Mouse (Mus musculus): ENCODE measurements around the gene Syce2. TPM values are rescaled to one million over a fixed set of nuclear protein-coding genes. Genes with fewer than 3 reads are reported as not detected.

The Syce2 gene
- total RNA-seq, 4 experiments from 2014 or later, result 0.82 to 2.5 (median 1.5) TPM

DNA sequence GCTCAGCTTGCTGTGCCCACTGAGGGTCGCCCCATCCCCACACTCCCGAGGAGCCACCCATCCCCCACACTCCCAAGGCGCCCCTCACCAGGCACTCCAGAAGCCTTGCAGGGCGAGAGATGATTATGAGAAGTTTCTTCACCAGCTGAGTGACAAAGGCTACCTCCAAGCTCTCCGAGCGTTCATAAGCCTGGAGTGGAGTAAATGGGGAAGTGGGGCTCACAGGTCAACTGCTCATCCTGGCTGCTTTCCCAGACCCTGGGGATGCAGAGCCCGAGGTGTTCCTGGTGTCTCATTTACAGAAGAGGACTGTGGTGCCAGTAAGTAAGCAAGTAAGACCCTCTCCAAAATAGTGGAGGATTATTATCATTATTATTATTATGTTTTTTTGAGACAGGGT, 53.6 kb downstream of the Syce2 start:
- DNase-seq (ENCODE audit: low spot score in 2 of 2), result no peak

DNA sequence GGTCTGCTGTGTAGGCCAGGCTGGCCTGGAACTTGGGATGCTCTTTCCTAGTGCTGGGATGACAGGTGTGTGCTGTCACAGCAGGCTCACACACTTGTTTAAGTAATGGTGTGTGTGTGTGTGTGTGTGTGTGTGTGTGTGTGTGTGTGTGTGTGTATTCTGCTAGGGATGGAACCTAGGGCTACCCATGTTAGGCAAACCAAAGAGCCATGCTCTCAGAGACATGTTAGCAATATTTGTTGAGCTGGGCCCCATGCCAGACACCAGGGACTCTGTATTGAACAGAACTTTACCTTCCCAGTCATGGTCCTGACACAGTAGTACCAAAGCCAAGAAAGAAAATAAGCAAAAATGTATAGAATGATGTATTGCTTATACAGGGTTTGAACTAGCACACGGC, 55.6 kb downstream of the Syce2 start:
- DNase-seq (ENCODE audit: low spot score in 2 of 2), result no peak

DNA sequence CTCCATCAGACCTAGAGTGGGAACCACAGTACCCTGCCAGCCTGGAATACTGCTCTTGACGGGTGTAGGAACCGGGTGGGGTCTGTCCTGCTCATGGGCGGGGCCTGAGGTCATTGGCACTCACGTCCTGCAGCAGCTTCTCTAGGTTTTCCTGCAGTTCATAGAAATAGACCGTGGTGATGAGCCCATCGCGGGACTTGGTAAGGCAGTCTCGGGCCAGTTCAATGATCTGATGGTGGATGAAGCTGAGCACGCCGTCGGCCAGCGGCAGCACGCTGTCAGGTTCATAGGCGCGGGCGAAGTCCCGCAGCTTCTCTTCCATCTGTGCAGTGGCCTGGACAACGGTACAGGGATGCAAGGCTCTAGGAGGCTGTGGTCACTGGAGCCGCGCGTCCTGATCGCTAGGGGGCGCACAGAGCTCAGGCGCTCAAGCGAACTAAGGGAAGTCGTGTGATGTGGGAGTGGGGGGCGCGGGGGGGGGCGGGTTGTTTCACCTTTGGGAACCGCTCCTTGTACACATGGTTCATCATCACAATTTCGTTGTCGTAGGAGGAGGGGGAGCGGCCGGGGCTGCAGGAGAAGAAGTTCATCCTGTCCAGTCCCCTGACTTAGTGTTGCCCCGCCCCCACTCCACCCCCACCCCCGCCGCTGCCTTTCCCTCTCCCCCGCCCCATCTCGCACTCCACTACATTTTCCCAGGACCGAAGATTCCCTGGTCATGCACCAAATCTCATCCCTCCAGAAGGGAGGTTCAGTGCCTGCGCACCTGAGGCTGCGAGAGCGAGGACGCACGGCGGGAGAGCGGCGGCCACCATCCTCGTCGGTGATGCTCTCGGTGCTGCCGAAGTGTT, 56.8 kb downstream of the Syce2 start:
- peak in 1 of 2 experiments; percentile 41 for DNase-seq (ENCODE audit: low spot score in 2 of 2)

DNA sequence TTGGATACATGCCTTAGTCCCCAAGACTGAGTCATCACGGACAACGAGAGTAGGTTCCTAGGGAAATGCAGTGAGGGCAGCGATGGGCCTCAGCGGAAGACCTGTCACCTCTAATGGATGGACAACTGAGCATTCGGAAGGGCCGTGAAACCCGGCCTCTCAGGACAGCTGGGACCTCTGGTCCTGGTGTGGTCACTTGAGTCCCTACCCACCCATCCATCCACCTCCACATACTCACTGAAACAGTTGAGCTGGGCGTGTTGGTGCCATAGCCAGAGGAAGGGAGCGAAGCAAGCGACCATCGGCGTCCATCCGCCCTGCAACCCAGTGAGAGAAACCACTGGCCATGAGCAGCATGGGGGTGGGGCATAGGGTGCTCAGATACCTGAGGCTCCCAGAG, 58.7 kb downstream of the Syce2 start:
- no peak for DNase-seq (ENCODE audit: low spot score in 2 of 2)

DNA sequence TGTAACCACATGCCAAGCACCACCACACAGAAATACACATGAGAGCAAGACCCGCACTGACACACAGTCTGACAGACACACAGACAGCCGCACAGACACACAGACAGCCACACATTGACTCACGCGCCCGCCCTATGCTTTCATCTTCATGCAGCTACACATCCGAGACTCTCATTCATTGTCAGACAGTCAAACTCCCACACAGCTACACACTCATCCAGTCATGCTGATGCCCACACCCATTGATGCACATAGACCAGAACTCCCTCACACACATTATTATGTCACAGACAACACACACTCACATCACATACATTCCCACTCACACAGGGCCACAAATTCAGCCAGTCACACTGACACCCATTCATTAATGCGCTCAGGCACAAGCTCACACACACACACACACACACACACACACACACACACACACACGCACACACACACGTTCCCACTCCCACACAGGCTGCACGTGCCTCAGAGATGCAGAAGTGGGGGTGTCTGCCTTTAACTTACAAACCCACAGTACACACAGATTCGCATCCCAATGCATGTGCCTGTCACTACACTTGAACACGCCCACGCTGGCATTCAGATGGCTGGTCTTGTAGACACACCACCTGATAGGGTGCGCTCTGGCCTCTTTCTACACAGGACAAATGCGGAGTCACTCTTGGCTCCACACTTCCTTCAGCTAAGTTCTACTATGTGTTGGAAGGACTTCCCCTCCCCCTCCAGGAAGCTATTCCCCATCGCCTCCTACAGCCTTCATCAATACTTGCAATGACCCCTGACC, 62.1 kb downstream of the Syce2 start:
- no peak for DNase-seq (ENCODE audit: low spot score in 2 of 2)

DNA sequence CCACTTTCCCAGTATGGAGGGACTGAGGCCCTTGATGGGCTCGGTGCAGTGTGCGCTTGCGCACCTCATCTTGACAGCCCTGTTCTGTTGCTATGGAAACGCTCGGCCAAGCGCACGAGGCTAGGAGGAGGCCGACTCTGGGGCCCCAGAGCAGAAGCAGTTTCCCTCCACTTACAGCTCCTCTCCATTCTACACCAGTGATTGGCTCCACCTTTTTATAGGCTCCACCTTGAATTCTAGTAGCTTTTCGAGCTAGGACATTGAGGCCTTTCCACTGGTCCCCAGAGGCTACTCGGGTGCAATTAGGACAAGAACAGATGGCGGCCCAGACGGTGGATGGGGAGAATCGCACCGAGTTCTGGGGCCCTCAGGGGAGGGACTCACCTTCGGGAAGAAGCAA, 62.9 kb downstream of the Syce2 start:
- no peak for DNase-seq (ENCODE audit: low spot score in 2 of 2)

DNA sequence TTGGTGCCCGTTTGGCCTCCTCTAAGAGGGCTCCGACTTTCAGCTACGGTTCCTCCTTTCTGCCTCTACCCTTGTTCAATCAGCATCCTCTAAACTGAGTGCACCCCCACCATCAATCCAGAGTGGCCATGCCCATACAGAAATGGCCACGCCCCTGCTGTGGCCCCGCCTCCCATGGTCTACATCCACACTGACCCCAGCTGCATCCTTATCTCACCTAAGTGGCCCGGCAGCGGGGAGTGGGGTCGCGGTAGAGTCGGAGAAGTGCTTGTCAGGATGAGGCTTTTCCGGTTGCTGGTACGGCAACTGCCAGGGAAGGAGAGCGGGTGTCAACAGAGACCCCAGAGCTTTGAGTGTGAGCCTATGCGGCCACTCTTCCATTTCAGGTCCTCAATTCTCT, 63.6 kb downstream of the Syce2 start:
- no peak for DNase-seq (ENCODE audit: low spot score in 2 of 2)

DNA sequence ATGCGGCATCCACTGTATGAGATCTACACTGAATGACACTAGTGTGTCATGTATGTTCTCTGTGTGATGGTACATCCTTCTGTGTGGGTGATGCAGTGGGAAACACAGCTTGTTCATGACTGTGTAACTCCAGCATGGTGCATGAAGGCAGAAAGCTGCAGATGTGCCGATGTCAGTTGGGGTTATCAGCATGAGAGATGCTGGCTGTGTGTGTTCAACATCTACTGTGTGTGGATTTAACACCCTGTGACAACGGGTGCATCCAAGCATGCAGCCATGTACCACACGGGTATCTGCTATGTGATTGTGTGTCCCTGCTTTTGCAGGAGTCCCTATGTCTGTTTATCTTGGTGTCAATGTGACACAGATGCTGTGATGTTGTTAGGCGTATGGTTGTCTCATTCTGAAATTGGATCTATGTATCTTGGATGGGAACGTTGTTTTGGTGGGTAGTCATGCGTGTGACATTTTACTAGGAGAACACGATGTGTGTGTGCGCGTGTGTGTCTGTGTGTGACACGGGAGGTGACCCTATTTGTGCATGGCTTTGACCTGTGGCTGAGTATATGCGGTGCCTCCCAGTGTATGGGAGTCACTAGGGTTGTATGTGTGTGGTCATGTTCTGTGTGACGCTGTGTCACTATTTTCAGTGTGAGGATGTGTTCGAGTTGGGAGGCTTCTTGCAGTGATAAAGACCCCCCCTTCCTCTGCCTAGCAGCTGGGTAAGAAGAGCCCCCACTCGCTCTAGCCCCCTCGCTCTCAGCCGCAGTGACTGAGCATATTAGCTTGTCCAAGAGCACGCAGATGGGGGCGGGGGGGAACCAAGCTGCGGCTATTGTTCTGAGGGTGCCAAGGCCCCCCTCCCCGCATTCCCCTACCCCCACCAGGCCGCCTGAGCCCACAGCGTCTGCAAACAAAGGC, 64.4 kb downstream of the Syce2 start:
- no peak for DNase-seq (ENCODE audit: low spot score in 2 of 2)

DNA sequence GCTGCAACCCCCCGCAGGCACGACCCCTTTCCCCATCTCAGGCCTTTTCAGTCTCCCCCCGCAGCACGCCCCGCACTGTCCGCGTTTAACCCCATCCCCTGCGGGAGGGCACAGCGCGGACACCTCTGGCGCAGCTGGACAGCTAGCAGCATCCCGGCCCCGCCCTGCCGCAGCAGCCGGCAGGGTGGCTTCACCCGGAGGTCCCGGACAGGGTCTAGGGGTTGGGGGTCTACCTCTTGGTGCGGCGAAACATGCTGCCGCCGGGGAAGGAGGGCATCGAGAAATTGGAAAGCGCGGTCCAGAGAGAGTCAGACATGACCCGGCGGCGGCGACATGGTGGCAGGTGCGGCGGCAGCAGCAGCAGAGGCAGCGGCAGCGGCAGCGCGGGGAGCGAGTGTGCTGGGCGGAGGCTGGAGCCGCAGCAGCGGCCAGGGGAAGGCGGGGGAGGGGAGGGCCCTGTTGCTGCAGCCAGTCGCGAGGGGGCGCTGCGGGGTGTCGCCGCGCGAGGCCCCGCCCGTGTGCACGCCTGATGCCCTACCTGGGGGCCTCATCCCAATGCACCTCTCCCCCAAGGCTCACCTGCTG, 65.1 kb downstream of the Syce2 start, which contains the start of gene Mast1:
Gene Mast1 (minus strand): TSS at position 398 of the 585 bp plus-strand sequence.
- no peak for DNase-seq (ENCODE audit: low spot score in 2 of 2)

Small RNA genes lying within 50 kb of the gene (microRNA-seq; reads per million reads assigned to microRNA genes)
- not detected for gene Gm24197
- not detected for gene Mir7069

Other genes starting within 250 kb of the Syce2 start
- 1 to 10 TPM; 4.3 to 5.1 (median 4.5) TPM for gene Ier2, start 209.3 kb upstream of the Syce2 start, total RNA-seq (2022)
- gene Trmt1, start 185.8 kb upstream of the Syce2 start, total RNA-seq (2022), result 10 to 100 TPM; 44.9 to 73.7 (median 53.5) TPM
- gene Nacc1, start 184.2 kb upstream of the Syce2 start, total RNA-seq (2022), result 10 to 100 TPM; 17.6 to 26.4 (median 20.7) TPM
- gene Lyl1, start 170.7 kb upstream of the Syce2 start, total RNA-seq (2022), result 1 to 10 TPM in 1 of 4 experiments, under 1 TPM in 3; 0.51 to 1.8 (median 0.57) TPM
- gene G430095P16Rik, start 149.1 kb upstream of the Syce2 start, total RNA-seq (2022), result under 1 TPM in 3 of 4 experiments, not detected in 1; 0.43 to 0.56 (median 0.48) TPM
- gene Nfix, start 71.8 kb upstream of the Syce2 start, total RNA-seq (2022), result 100 to 1,000 TPM; 507 to 604 (median 532) TPM
- gene Dand5, start 49.3 kb upstream of the Syce2 start, total RNA-seq (2022), result 10 to 100 TPM in 3 of 4 experiments, 1 to 10 TPM in 1; 7.8 to 12.9 (median 12.2) TPM
- gene Gadd45gip1, start 40.6 kb upstream of the Syce2 start, total RNA-seq (2022), result 10 to 100 TPM; 18.6 to 23.2 (median 20.8) TPM
- gene Rad23a, start 31.4 kb upstream of the Syce2 start, total RNA-seq (2022), result 100 to 1,000 TPM; 168 to 185 (median 180) TPM
- gene Calr, start 25.2 kb upstream of the Syce2 start, total RNA-seq (2022), result 100 to 1,000 TPM; 148 to 197 (median 154) TPM
- gene Farsa, start 15.1 kb upstream of the Syce2 start, total RNA-seq (2022), result 10 to 100 TPM; 19.2 to 28.8 (median 24.5) TPM
- 10 to 100 TPM; 29.4 to 43.6 (median 36.2) TPM for gene Gcdh, start 21.8 kb downstream of the Syce2 start, total RNA-seq (2022)
- gene Klf1, start 29.8 kb downstream of the Syce2 start, total RNA-seq (2022), result not detected
- gene Dnase2a, start 36.4 kb downstream of the Syce2 start, total RNA-seq (2022), result 1 to 10 TPM; 3.7 to 8.0 (median 6.1) TPM
- gene Mast1, start 65.2 kb downstream of the Syce2 start, total RNA-seq (2022), result under 1 TPM in 1 of 4 experiments, not detected in 3; 0.07 TPM
- gene Rtbdn, start 74.9 kb downstream of the Syce2 start, total RNA-seq (2022), result not detected
- 1 to 10 TPM in 1 of 4 experiments, not detected in 3; 1.1 TPM for gene Gm49661, start 97.3 kb downstream of the Syce2 start, total RNA-seq (2022)
- 100 to 1,000 TPM; 173 to 193 (median 187) TPM for gene Prdx2, start 97.5 kb downstream of the Syce2 start, total RNA-seq (2022)
- gene Rnaseh2a, start 97.7 kb downstream of the Syce2 start, total RNA-seq (2022), result 10 to 100 TPM; 20.4 to 26.5 (median 23.9) TPM
- 1 to 10 TPM; 5.9 to 9.6 (median 7.5) TPM for gene Junb, start 106.6 kb downstream of the Syce2 start, total RNA-seq (2022)
- 1 to 10 TPM; 2.0 to 3.1 (median 2.6) TPM for gene Hook2, start 118.5 kb downstream of the Syce2 start, total RNA-seq (2022)
- gene Best2, start 142.4 kb downstream of the Syce2 start, total RNA-seq (2022), result not detected
- gene Asna1, start 153.2 kb downstream of the Syce2 start, total RNA-seq (2022), result 10 to 100 TPM; 57.1 to 67.3 (median 58.8) TPM
- gene Trir, start 154.7 kb downstream of the Syce2 start, total RNA-seq (2022), result 10 to 100 TPM; 57.5 to 74.2 (median 66.1) TPM
- gene Tnpo2, start 164.8 kb downstream of the Syce2 start, total RNA-seq (2022), result 10 to 100 TPM; 28.3 to 38.4 (median 32.6) TPM
- gene Fbxw9, start 187.9 kb downstream of the Syce2 start, total RNA-seq (2022), result 1 to 10 TPM; 1.4 to 2.5 (median 1.8) TPM
- not detected for gene Gm5741, start 195.9 kb downstream of the Syce2 start, total RNA-seq (2022)
- 10 to 100 TPM; 34.1 to 38.9 (median 36.0) TPM for gene Dhps, start 199.6 kb downstream of the Syce2 start, total RNA-seq (2022)
- gene Wdr83os, start 208.6 kb downstream of the Syce2 start, total RNA-seq (2022), result 10 to 100 TPM; 40.7 to 49.9 (median 46.3) TPM
- 10 to 100 TPM; 15.4 to 20.4 (median 16.0) TPM for gene Wdr83, start 209.2 kb downstream of the Syce2 start, total RNA-seq (2022)
- gene Man2b1, start 211.2 kb downstream of the Syce2 start, total RNA-seq (2022), result 1 to 10 TPM; 6.4 to 9.8 (median 8.1) TPM

Data from gastrocnemius, adult 8-10 months (tissue).